Mouse (Mus musculus) activated CD4-positive, CD25-positive, alpha-beta regulatory T cell, adult 4 months (primary cell): Measurements from ENCODE around the gene Emc3. TPM values are rescaled to one million over a fixed set of nuclear protein-coding genes. Genes with fewer than 3 reads are reported as not detected.

Experiments used
- ATAC-seq: one replicate; pipeline ENCODE4 v1.8.0; 2017
- polyA plus RNA-seq, 2 experiments: library from polyadenylated mRNA; unstranded; fragments of 100-300 nt; shearing (Covaris generic); gene quantifications; one replicate each; pipeline ENCODE4 v1.2.1; 2017

The Emc3 gene
- polyA plus RNA-seq, 2 experiments from 2014 or later: 57.7 to 61.8 TPM

DNA sequence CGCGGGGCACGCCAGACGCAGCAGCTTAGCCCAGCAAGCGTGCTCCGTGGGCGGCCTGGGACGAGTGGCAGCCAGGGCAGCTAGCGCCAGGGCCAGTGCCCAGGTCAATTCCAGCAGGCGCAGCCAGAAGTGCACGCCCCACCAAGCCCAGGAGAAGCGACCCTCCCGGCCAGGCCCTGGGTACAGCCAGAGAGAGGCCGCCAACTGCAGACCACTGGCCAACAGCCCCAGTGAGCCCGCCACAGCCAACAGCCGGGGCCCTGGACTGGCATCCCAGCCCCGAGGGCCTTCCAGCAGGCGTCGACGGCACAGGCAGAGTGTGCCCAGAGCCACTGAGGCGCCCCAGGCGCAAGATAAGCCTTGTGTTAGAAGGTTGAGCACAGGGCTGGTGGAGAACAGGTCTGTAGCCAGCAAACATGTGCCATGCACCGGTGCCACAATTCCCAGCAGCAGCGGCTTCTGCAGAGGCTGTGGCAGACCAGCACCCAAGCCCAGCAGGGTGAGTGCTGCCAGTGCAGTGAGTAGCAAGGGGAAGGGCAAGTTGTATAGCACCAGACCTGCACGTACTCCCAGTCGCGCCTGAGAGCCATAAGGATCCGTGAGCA, 36.3 kb downstream of the Emc3 start:
- no peak for ATAC-seq

DNA sequence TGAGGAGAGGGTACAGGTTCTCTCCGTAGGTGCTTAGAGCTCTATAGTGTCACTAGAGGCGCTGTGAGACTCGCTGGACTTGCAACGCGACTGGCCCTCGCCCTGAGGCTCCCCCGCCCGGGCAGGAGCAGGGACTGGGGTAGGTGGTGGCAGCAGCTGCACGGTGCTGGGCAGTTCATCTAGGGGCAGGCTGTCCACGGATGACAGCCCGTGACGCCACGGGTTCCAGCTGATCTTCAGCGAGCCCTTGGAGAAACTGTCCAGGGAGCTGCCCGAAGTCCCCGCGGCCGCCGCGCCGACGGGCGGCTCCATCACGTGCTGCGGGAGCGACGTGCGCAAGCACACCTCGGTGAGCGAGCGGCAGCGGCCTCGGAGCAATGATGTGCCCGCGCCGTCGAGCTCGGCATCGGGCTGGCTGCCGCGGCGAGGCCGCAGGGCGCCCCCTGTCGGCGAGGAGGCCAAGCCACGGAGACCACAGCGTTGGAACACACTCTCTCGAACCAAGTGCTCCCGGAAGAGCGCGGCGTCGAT, 37.1 kb downstream of the Emc3 start:
- peak; percentile 86 for ATAC-seq

DNA sequence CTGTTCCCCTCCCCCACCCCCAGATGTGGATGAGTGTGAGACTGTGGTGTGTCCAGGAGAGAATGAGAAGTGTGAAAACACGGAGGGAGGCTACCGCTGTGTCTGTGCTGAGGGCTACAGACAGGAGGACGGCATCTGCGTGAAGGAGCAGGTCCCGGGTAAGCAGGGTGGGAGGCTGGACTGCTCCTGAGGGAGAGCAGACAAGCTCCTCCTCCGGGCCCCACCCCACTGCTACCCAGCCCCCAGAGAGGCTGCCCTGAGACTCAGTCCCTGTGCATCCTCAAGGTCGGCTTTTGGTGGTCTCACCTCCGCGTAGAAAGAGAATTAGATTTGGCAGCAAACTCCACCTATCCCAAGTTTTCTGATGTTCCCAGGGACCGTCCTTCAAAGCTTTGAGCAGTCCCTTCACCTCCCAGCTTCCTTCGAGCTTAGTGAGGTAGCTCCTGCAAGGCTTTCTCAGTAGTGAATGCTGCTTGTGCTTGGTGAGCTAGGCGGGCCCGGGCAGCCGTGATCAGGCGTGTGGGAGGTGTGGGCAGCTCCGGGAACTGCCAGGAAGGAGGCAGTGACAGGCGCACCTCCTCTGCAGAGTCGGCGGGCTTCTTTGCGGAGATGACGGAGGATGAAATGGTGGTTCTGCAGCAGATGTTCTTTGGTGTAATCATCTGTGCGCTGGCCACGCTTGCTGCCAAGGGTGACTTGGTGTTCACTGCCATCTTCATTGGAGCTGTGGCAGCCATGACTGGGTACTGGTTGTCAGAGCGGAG, 39.2 kb downstream of the Emc3 start:
- no peak for ATAC-seq

DNA sequence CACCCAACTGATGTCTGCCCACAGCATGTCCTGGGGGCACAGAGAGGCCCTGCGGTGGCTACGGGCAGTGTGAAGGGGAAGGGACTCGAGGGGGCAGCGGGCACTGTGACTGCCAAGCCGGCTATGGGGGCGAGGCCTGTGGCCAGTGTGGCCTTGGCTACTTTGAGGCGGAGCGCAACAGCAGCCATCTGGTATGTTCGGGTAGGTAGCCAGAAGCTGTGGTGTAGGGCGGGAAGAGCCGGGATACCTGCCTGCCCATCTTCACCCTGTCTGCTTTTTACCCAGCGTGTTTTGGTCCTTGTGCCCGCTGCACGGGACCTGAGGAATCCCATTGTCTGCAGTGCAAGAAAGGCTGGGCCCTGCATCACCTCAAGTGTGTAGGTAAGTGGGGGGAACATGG, 42.0 kb downstream of the Emc3 start:
- ATAC-seq: no peak

DNA sequence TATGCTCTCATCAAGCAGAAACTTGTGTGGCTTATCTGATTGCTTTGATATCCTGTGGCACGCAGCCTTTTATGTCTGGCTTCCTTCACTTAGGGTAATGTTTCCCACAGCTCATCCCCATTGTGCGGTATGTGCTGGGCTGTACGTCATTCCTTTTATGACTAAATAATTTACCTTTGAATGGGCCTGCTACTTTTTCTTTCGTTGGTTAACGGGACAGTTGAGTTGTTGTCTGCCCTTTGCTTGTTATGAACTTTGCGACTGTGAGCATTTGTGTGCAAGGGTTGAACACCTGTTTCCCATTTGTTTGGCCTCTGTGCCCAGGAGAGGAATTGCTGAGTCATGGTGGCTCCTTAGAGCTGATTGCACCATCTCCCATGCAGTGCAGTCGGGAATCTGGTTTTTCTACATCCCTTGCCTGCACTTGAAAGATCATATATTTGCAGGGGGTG, 44.3 kb downstream of the Emc3 start:
- no peak for ATAC-seq

DNA sequence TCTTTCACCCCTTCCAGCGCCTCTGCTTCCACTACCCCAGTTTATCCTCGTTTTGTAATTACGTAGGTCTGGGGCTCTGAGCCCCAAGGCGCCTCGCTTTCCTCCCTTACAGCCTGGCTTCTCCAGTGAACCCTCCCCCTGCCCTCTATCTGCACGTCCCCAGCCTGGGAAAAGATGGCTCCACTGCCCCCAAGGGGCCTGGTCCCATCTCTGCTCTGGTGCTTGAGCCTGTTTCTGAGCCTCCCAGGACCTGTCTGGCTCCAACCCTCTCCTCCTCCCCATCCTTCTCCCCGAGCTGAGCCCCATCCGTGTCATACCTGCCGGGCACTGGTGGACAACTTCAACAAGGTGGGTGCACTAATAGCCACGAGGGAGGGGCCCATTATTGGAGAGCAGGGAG, 47.7 kb downstream of the Emc3 start:
- ATAC-seq: no peak

GRCm38 (mm10) chr6:113483100-113483615, 48.3 kb downstream of the Emc3 start, which contains the start of gene Creld1:
TSS of gene Creld1 (plus strand) at chr6:113483297.
- ATAC-seq: peak; percentile 97

GRCm38 (mm10) chr6:113482477-113483099, 48.9 kb downstream of the Emc3 start:
- peak; percentile 42 for ATAC-seq

DNA sequence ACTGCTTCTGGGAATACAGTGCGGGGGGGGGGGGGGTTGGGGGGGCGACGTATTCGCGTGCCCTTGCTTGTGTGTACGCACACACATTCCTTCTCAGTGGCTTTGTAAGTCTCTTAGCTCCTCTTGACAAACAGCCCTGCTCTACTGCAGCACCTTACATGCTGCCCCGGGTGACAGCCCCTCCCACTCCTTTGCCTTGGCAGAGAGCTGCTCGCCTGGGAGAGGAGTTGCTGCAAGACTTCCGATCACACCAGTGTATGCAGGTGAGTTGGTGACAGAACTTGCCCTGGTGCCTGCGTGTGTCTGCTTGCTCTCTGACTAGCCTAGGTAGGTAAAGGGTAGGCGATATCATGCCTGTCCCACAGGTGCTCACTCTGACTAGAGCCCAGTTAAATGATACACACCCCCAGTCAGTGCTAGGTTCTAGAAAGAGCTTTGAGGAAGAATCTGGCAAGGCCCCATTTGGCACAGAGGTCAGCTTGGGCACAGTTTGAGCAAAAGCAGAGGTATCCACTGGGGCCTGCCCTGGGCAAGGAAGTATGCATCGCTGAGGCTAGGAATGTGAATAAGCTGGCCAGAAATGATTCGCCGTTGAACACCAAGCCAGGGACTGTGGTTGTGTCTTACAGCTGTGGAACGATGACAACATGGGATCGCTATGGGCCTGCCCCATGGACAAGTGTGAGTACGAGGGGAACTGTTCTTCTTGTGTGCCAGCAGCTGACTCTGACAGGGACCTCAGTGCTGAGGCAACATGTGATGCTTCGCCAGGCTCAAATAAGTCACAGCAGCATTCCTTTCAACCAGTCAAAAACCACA, 50.7 kb downstream of the Emc3 start:
- ATAC-seq: no peak

DNA sequence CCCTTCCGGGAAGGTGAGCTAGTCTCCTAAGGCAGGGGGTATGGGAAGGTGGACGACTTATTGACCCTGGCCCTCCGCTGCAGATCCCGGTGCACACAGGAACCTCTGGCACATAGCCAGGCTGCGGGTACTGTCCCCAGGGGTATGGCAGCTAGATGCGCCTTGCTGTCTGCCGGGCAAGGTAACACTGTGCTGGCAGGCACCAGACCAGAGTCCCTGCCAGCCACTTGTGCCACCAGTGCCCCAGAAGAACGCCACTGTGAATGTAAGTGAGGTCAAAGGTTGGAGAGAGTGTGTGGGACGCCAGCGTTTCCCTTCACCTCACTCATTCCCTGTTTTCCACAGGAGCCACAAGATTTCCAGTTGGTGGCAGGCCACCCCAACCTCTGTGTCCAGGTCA, 52.5 kb downstream of the Emc3 start:
- no peak for ATAC-seq

- no peak for ATAC-seq
Measured at GRCm38 (mm10) chr6:113477353-113477752, 54.1 kb downstream of the Emc3 start.

GRCm38 (mm10) chr6:113473715-113474114, 57.7 kb downstream of the Emc3 start:
- no peak for ATAC-seq

GRCm38 (mm10) chr6:113473246-113473645, 58.2 kb downstream of the Emc3 start:
- ATAC-seq: no peak

GRCm38 (mm10) chr6:113472061-113472460, 59.4 kb downstream of the Emc3 start:
- ATAC-seq: no peak

- no peak for ATAC-seq
Measured at GRCm38 (mm10) chr6:113471297-113471936, 60.0 kb downstream of the Emc3 start, which contains the start of gene Il17rc. TSS of gene Il17rc (plus strand) at chr6:113471427.

GRCm38 (mm10) chr6:113469432-113469831, 62.0 kb downstream of the Emc3 start:
- ATAC-seq: peak; percentile 41

DNA sequence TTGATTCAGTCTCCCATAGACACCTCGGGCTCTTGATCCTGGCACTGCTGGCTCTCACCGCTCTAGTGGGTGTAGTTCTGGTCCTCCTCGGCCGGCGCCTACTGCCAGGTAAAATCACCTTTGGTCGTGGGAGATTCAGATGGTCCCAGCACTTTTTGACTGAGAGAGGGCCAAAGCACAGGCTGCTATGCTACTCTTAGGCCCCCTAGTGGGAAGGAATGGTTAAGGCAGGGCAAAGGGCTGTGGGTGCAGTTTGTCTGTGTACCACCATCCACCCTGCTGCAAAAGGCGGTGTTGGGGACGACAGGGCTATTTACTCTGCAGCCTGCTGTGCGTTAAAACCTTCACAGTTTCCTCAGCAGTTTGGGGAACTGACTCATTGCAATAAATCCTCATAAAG, 62.4 kb downstream of the Emc3 start:
- ATAC-seq: peak; percentile 96

- ATAC-seq: no peak
Measured at GRCm38 (mm10) chr6:113468512-113468911, 62.9 kb downstream of the Emc3 start.

- no peak for ATAC-seq
Measured at GRCm38 (mm10) chr6:113465602-113466001, 65.8 kb downstream of the Emc3 start.
